Mouse (Mus musculus) neural tube, embryonic 13.5 days (tissue): ENCODE results near the gene N4bp2l1. TPM values are rescaled to one million over a fixed set of nuclear protein-coding genes. Genes with fewer than 3 reads are reported as not detected.

ENCODE experiments used
- ATAC-seq: fragments of 200-750 bp; cut with Nextera tagmentation; 2 replicates; pipeline ENCODE4 v1.8.0; 2017; ENCODE audit warnings: low read depth, mild to moderate bottlenecking, moderate TSS enrichment, moderate library complexity
- H3K27ac ChIP-seq: fragments of 300-500 bp; sonication (generic); replicated peaks from 2 replicates; pipeline ENCODE4 v1.5.1; 2015; ENCODE audit warnings: moderate library complexity, mild to moderate bottlenecking, inconsistent platforms
- H3K27me3 ChIP-seq: fragments of 300-500 bp; sonication (generic); 2 replicates; pipeline ENCODE4 v1.6.1; 2015; ENCODE audit warnings: mild to moderate bottlenecking, inconsistent platforms
- H3K36me3 ChIP-seq: fragments of 300-500 bp; sonication (generic); 2 replicates; pipeline ENCODE4 v1.6.1; 2015; ENCODE audit warnings: mild to moderate bottlenecking, inconsistent platforms
- H3K4me1 ChIP-seq: fragments of 300-500 bp; sonication (generic); replicated peaks from 2 replicates; pipeline ENCODE4 v1.6.1; 2015; ENCODE audit warnings: inconsistent platforms
- H3K4me2 ChIP-seq: fragments of 300-500 bp; sonication (generic); 2 replicates; pipeline ENCODE4 v1.6.1; 2015; ENCODE audit warnings: inconsistent platforms, mild to moderate bottlenecking, moderate library complexity
- H3K4me3 ChIP-seq: fragments of 300-500 bp; sonication (generic); 2 replicates; pipeline ENCODE4 v1.5.1; 2015; ENCODE audit warnings: mild to moderate bottlenecking, inconsistent platforms
- H3K9ac ChIP-seq: fragments of 300-500 bp; sonication (generic); 2 replicates; pipeline ENCODE4 v1.6.1; 2015; ENCODE audit warnings: moderate library complexity, mild to moderate bottlenecking, inconsistent platforms
- H3K9me3 ChIP-seq: fragments of 300-500 bp; sonication (generic); 2 replicates; pipeline ENCODE4 v1.6.1; 2016; ENCODE audit warnings: inconsistent platforms
- WGBS: fragments of 180-500 bp; shearing (Covaris S2); methylation state at CpG from one replicate; pipeline ENCODE4 v1.1.7; 2015; 5-methylcytosine and 5-hydroxymethylcytosine counted together
- polyA plus RNA-seq: library from polyadenylated mRNA; unstranded; fragments of >200 nt; fragmentation: Nextera tagmentation; extraction: Ambion mirVana; gene quantifications from 2 replicates; pipeline ENCODE4 v1.2.1, GENCODE M21; 2015

N4bp2l1 gene
- polyA plus RNA-seq, 1 experiment from 2014 or later = 6.7 TPM

- H3K27ac ChIP-seq = no peak overlapping the region
- no peaks in the 10 kb centered on the region for H3K4me1 ChIP-seq
- no peak overlapping the region for H3K4me2 ChIP-seq
- H3K27me3 ChIP-seq = no peaks in the 10 kb centered on the region
- 87% methylated on average over 6 of the region's 6 CpGs for WGBS
- H3K36me3 ChIP-seq = peaks cover 9% of the 10 kb centered on the region
- ATAC-seq = no peak
- H3K9me3 ChIP-seq = no peaks in the 10 kb centered on the region
- no peak overlapping the region for H3K9ac ChIP-seq
- H3K4me3 ChIP-seq = no peak overlapping the region
Observed at GRCm38 (mm10) chr5:150578613-150579171, 18.3 kb downstream of the N4bp2l1 start.

- no peak overlapping the region for H3K4me3 ChIP-seq
- peaks cover 27% of the 10 kb centered on the region for H3K36me3 ChIP-seq
- ATAC-seq = no peak
- H3K27me3 ChIP-seq = no peaks in the 10 kb centered on the region
- no peak overlapping the region for H3K4me2 ChIP-seq
- 86% methylated on average over 11 of the region's 11 CpGs for WGBS
- no peak overlapping the region for H3K27ac ChIP-seq
- no peaks in the 10 kb centered on the region for H3K4me1 ChIP-seq
- H3K9ac ChIP-seq = no peak overlapping the region
- no peaks in the 10 kb centered on the region for H3K9me3 ChIP-seq
Observed at GRCm38 (mm10) chr5:150576832-150577231, 20.2 kb downstream of the N4bp2l1 start.

- no peak overlapping the region for H3K4me3 ChIP-seq
- no peaks in the 10 kb centered on the region for H3K4me1 ChIP-seq
- WGBS = 84% methylated on average over 5 of the region's 5 CpGs
- no peak overlapping the region for H3K4me2 ChIP-seq
- no peak for ATAC-seq
- no peaks in the 10 kb centered on the region for H3K27me3 ChIP-seq
- H3K36me3 ChIP-seq = peaks cover 35% of the 10 kb centered on the region
- H3K9me3 ChIP-seq = no peaks in the 10 kb centered on the region
- H3K27ac ChIP-seq = no peak overlapping the region
- H3K9ac ChIP-seq = no peak overlapping the region
Observed at GRCm38 (mm10) chr5:150574885-150575284, 22.1 kb downstream of the N4bp2l1 start.

GRCm38 (mm10) chr5:150574403-150574802 lies 22.6 kb downstream of the N4bp2l1 start:
- H3K36me3 ChIP-seq = peaks cover 36% of the 10 kb centered on the region
- ATAC-seq = no peak
- WGBS = 94% methylated on average over 3 of the region's 3 CpGs
- no peak overlapping the region for H3K4me2 ChIP-seq
- H3K4me3 ChIP-seq = no peak overlapping the region
- no peak overlapping the region for H3K27ac ChIP-seq
- H3K9ac ChIP-seq = no peak overlapping the region
- H3K4me1 ChIP-seq = no peaks in the 10 kb centered on the region
- H3K27me3 ChIP-seq = no peaks in the 10 kb centered on the region
- H3K9me3 ChIP-seq = no peaks in the 10 kb centered on the region

GRCm38 (mm10) chr5:150570496-150571219 lies 26.3 kb downstream of the N4bp2l1 start:
- 77% methylated on average over 11 of the region's 11 CpGs for WGBS
- Histone ChIP-seq H3K36me3 (peaks cover 54% of the 10 kb centered on the region), H3K9me3 (no peaks in the 10 kb centered on the region), H3K4me3 (no peak overlapping the region), H3K27ac (no peak overlapping the region), H3K4me2 (no peak overlapping the region), H3K4me1 (no peaks in the 10 kb centered on the region), H3K27me3 (no peaks in the 10 kb centered on the region), H3K9ac (no peak overlapping the region)
- no peak for ATAC-seq

GRCm38 (mm10) chr5:150566971-150567370 lies 30.0 kb downstream of the N4bp2l1 start:
- peaks cover 27% of the 10 kb centered on the region for H3K36me3 ChIP-seq
- ATAC-seq = no peak
- 94% methylated on average over 5 of the region's 5 CpGs for WGBS
- no peak overlapping the region for H3K4me3 ChIP-seq
- no peak overlapping the region for H3K27ac ChIP-seq
- no peaks in the 10 kb centered on the region for H3K4me1 ChIP-seq
- no peaks in the 10 kb centered on the region for H3K9me3 ChIP-seq
- no peak overlapping the region for H3K4me2 ChIP-seq
- no peaks in the 10 kb centered on the region for H3K27me3 ChIP-seq
- H3K9ac ChIP-seq = no peak overlapping the region

GRCm38 (mm10) chr5:150566226-150566625 lies 30.8 kb downstream of the N4bp2l1 start:
- H3K4me2 ChIP-seq = no peak overlapping the region
- WGBS = 55% methylated on average over 3 of the region's 3 CpGs
- H3K9ac ChIP-seq = no peak overlapping the region
- H3K27ac ChIP-seq = no peak overlapping the region
- H3K4me3 ChIP-seq = no peak overlapping the region
- no peaks in the 10 kb centered on the region for H3K9me3 ChIP-seq
- no peaks in the 10 kb centered on the region for H3K27me3 ChIP-seq
- no peak for ATAC-seq
- H3K4me1 ChIP-seq = no peaks in the 10 kb centered on the region
- peaks cover 33% of the 10 kb centered on the region for H3K36me3 ChIP-seq

GRCm38 (mm10) chr5:150564426-150564825 lies 32.6 kb downstream of the N4bp2l1 start:
- no peak for ATAC-seq
- H3K4me2 ChIP-seq = no peak overlapping the region
- no peaks in the 10 kb centered on the region for H3K9me3 ChIP-seq
- no peak overlapping the region for H3K9ac ChIP-seq
- H3K4me3 ChIP-seq = no peak overlapping the region
- 95% methylated on average over 6 of the region's 6 CpGs for WGBS
- peaks cover 37% of the 10 kb centered on the region for H3K36me3 ChIP-seq
- no peak overlapping the region for H3K27ac ChIP-seq
- no peaks in the 10 kb centered on the region for H3K27me3 ChIP-seq
- H3K4me1 ChIP-seq = no peaks in the 10 kb centered on the region

- H3K4me3 ChIP-seq = no peak overlapping the region
- H3K36me3 ChIP-seq = peaks cover 35% of the 10 kb centered on the region
- no peak overlapping the region for H3K4me2 ChIP-seq
- H3K4me1 ChIP-seq = no peaks in the 10 kb centered on the region
- WGBS = 91% methylated on average over 5 of the region's 5 CpGs
- H3K27ac ChIP-seq = no peak overlapping the region
- no peak overlapping the region for H3K9ac ChIP-seq
- no peaks in the 10 kb centered on the region for H3K9me3 ChIP-seq
- H3K27me3 ChIP-seq = no peaks in the 10 kb centered on the region
- ATAC-seq = no peak
Observed at GRCm38 (mm10) chr5:150561783-150562182, 35.2 kb downstream of the N4bp2l1 start.

GRCm38 (mm10) chr5:150561376-150561775 lies 35.6 kb downstream of the N4bp2l1 start:
- no peaks in the 10 kb centered on the region for H3K4me1 ChIP-seq
- no peaks in the 10 kb centered on the region for H3K9me3 ChIP-seq
- no peak for ATAC-seq
- no peaks in the 10 kb centered on the region for H3K27me3 ChIP-seq
- H3K27ac ChIP-seq = no peak overlapping the region
- no peak overlapping the region for H3K4me2 ChIP-seq
- H3K4me3 ChIP-seq = no peak overlapping the region
- H3K36me3 ChIP-seq = peaks cover 33% of the 10 kb centered on the region
- no peak overlapping the region for H3K9ac ChIP-seq

- WGBS = 98% methylated on average over 5 of the region's 5 CpGs
- H3K27ac ChIP-seq = no peak overlapping the region
- H3K27me3 ChIP-seq = no peaks in the 10 kb centered on the region
- H3K4me3 ChIP-seq = no peak overlapping the region
- H3K36me3 ChIP-seq = peaks cover 33% of the 10 kb centered on the region
- no peak overlapping the region for H3K4me2 ChIP-seq
- H3K9ac ChIP-seq = no peak overlapping the region
- ATAC-seq = no peak
- H3K9me3 ChIP-seq = no peaks in the 10 kb centered on the region
- H3K4me1 ChIP-seq = no peaks in the 10 kb centered on the region
Observed at GRCm38 (mm10) chr5:150560851-150561250, 36.1 kb downstream of the N4bp2l1 start.

- Histone ChIP-seq H3K9ac (no peak overlapping the region), H3K4me3 (no peak overlapping the region), H3K4me1 (no peaks in the 10 kb centered on the region), H3K27ac (no peak overlapping the region), H3K9me3 (no peaks in the 10 kb centered on the region), H3K36me3 (peaks cover 35% of the 10 kb centered on the region), H3K4me2 (no peak overlapping the region), H3K27me3 (no peaks in the 10 kb centered on the region)
- 94% methylated on average over 6 of the region's 6 CpGs for WGBS
- ATAC-seq = no peak
Observed at GRCm38 (mm10) chr5:150559519-150560103, 37.4 kb downstream of the N4bp2l1 start.
